Mouse (Mus musculus): Measurements from ENCODE around the gene Cfap61.

- no peak for TF ChIP-seq CTCF (conservative IDR thresholded peaks at IDR 0.05; ENCODE audit: low read length)
- no peak for TF ChIP-seq NANOG (IDR thresholded peaks at IDR 0.05; ENCODE audit: borderline replicate concordance, low read length)
- no peak for TF ChIP-seq POU5F1 (IDR thresholded peaks at IDR 0.05; ENCODE audit: borderline replicate concordance, low read length)
Observed at GRCm38 (mm10) chr2:145987757-145988156, 53.2 kb downstream of the Cfap61 start.

All from E14TG2a.4 (cell line).